Mouse (Mus musculus) hindbrain, embryonic 12.5 days (tissue): ENCODE results near the gene Lrsam1. TPM values are rescaled to one million over a fixed set of nuclear protein-coding genes. Genes with fewer than 3 reads are reported as not detected.
A peak's percentile ranks its signal among the peaks of the same experiment; 100 is the strongest.

ENCODE experiments used
- ATAC-seq: fragments of 200-750 bp; cut with Nextera tagmentation; 2 replicates; pipeline ENCODE4 v1.8.0; 2017; ENCODE audit warnings: moderate TSS enrichment; ENCODE audit not compliant: low FRiP score
- H3K27ac ChIP-seq: fragments of 300-500 bp; sonication (generic); 2 replicates; pipeline ENCODE4 v1.5.1; 2016; ENCODE audit warnings: mild to moderate bottlenecking
- H3K27me3 ChIP-seq: fragments of 300-500 bp; sonication (generic); 2 replicates; pipeline ENCODE4 v1.6.1; 2016; ENCODE audit warnings: mild to moderate bottlenecking
- H3K36me3 ChIP-seq: fragments of 300-500 bp; sonication (generic); 2 replicates; pipeline ENCODE4 v1.6.1; 2016; ENCODE audit warnings: mild to moderate bottlenecking
- H3K4me1 ChIP-seq: fragments of 300-500 bp; sonication (generic); 2 replicates; pipeline ENCODE4 v1.6.1; 2016
- H3K4me2 ChIP-seq: fragments of 300-500 bp; sonication (generic); replicated peaks from 2 replicates; pipeline ENCODE4 v1.6.1; 2016; ENCODE audit warnings: mild to moderate bottlenecking
- H3K4me3 ChIP-seq: fragments of 300-500 bp; sonication (generic); 2 replicates; pipeline ENCODE4 v1.5.1; 2016; ENCODE audit warnings: mild to moderate bottlenecking
- H3K9ac ChIP-seq: fragments of 300-500 bp; sonication (generic); 2 replicates; pipeline ENCODE4 v1.6.1; 2016; ENCODE audit warnings: mild to moderate bottlenecking, moderate library complexity
- H3K9me3 ChIP-seq: fragments of 300-500 bp; sonication (generic); replicated peaks from 2 replicates; pipeline ENCODE4 v1.6.1; 2016; ENCODE audit warnings: mild to moderate bottlenecking
- WGBS: fragments of 180-500 bp; shearing (Covaris S2); methylation state at CpG from one replicate; pipeline ENCODE4 v1.1.7; 2016; 5-methylcytosine and 5-hydroxymethylcytosine counted together
- polyA plus RNA-seq: library from polyadenylated mRNA; unstranded; fragments of >200 nt; fragmentation: Nextera tagmentation; extraction: Ambion mirVana; gene quantifications from 2 replicates; pipeline ENCODE4 v1.2.1, GENCODE M21; 2016

Gene Lrsam1
- polyA plus RNA-seq, 1 experiment from 2014 or later, result 19.0 TPM

DNA sequence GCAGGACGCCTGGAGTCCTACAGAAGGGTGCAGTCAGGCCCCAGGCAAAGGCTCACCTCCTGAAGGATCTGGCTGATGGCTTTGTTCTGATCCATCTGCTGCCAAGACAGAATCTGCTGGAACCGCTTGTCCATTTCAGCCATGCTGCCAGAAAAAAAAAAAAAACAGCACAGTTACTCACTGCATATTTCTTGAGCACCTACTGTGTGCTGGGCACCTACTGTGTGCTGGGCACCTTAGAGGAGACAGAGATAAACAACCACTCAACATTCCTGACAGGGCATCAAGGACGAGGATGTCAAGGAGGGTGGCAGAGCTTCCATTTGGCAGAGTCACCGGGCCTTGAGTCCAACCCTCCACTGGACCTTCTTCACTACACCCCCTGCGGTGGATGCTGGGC lies 22.7 kb downstream of the Lrsam1 start:
- no peak for ATAC-seq
- WGBS, result 92% methylated on average over 5 of the region's 5 CpGs

DNA sequence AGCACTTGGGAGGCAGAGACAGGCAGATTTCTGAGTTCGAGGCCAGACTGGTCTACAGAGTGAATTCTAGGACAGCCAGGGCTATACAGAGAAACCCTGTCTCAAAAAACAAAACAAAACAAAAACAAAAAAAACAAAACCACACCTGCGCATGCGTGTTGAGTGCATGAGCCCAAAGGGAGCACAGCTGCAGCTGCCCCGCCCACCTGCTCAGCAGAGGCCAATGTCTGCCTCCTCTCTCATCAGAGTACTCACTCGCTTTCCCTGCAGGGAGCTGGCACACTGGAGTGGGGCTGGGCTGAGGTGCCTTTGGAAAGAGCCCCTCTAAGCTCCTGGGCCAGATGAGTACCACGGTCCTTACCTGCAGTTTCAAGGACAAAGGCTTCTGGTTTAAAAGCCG lies 29.7 kb downstream of the Lrsam1 start:
- Histone ChIP-seq H3K9ac (0 out of 2 replicates have a peak overlapping the region, but pooled peaks have one; percentile 28), H3K9me3 (no peaks in the 10 kb centered on the region), H3K27ac (no peak overlapping the region), H3K36me3 (peaks cover 49% of the 10 kb centered on the region), H3K27me3 (no peaks in the 10 kb centered on the region), H3K4me2 (no peak overlapping the region), H3K4me1 (no peaks in the 10 kb centered on the region), H3K4me3 (no peak overlapping the region)
- no peak for ATAC-seq
- 72% methylated on average over 7 of the region's 7 CpGs for WGBS

More for the DNA sequence above, 22.7 kb downstream of the Lrsam1 start:
- Histone ChIP-seq H3K9me3 (no peaks in the 10 kb centered on the region), H3K4me3 (no peak overlapping the region), H3K9ac (no peak overlapping the region), H3K36me3 (peaks cover 82% of the 10 kb centered on the region), H3K4me2 (no peak overlapping the region), H3K4me1 (no peaks in the 10 kb centered on the region), H3K27ac (no peak overlapping the region), H3K27me3 (no peaks in the 10 kb centered on the region)

DNA sequence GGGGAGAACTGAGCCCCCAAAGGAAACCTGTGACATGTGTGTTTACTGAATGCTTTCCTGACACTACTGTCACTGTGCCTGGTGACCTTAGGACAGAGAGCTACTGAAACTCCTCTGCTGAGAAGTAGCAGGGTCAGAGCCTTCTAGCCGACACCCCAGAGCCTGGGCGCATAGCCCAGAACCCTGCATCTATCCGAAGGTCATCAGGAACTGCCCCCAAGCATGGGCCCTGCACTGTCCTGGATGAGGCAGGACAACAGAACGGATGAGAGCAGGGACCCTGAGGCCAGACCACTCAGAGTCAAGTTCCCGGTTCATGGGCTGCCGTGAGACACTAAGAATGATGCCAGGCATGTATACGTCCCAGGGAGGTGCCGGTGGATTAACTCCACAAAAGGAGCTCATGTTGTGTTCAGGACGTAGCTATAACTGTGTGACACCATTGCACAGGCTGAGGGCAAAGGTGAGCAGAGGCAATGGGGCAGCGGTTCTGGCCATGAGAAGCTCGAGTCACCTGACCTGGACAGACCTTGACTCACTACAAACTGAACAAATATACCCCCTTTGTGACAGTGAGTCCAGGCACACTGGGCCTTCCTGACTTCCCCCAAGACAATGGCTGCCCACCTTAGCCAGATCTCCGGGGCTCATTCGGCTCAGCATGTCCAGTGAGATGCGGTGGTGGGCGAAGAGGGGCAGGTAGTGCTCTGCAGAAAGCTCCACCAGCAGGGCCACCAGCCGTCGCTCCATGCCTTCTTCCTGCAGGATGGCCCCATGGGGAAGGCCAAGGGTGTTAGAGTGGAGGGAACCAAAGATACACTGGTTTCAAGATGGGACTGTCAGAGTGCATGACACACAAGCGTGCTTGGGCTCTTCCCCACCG lies 32.2 kb downstream of the Lrsam1 start:
- Histone ChIP-seq H3K4me1 (no peaks in the 10 kb centered on the region), H3K9me3 (no peaks in the 10 kb centered on the region), H3K4me2 (no peak overlapping the region), H3K36me3 (peaks cover 39% of the 10 kb centered on the region), H3K4me3 (no peak overlapping the region), H3K27ac (no peak overlapping the region), H3K27me3 (no peaks in the 10 kb centered on the region), H3K9ac (no peak overlapping the region)
- 88% methylated on average over 19 of the region's 19 CpGs for WGBS
- ATAC-seq, result no peak

DNA sequence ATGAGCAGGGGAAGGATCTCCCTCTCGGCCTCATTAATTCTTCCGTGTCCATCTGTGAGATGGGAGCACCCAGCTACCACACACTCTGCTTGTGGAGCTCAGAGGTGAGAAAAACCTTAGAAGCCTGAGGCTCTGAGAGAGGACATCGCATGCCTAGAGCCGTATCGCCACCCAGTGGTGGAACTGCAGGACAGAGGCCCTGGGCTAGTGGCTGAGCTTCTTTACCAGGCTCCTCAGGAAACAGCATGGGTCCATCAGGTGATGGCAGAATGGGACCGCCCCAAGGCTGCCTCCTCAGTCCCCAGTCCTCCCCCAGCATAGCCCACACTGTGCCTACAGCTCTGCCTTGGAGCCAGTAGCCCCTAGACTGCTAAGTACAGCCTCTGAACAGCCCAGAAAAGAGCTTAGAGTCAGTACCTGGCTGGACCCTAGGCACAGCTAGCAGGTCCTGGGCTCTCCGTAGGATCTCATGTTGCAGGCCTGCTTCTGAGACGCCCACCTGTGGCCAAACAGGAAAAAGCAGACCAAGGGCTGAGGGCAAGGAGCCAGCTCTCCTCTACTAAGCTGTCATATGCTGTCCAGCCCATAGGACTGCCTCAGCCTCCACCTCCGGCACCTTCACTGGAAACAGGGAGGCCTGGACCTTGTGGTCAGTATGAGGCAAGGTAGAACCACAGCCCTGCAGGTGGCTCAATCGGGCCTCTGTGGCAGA lies 33.0 kb downstream of the Lrsam1 start:
- WGBS, result 29% methylated on average over 10 of the region's 10 CpGs

DNA sequence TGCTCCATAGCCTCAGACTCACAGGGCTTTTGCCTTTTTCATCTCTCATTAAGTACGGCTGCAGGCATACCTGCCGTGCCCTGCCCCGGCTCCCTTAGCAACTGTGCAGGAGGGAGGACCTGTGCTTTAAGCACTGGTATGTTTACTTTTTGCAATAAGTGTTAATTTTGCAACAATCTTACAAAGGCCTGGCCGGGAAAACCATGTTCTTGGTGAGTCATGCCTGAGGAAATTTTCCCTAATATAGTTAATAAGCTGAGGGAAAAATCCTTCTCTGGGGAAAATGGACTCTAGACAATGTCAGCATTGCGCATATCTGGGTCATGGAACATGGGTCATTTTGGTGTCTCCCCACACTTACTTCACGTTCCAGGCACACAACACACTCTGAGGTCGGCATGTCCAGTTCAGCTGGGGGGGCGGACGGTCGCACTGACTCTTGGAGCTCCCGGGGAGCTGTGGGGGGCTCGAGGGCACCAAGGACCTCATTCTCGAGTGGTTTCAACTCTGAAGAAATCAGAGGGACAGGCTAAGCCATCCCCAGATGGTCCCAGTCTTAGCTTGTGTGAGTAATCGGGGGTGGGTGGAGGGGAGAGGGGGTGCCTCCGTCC lies 33.7 kb downstream of the Lrsam1 start:
- 76% methylated on average over 15 of the region's 15 CpGs for WGBS
- no peak overlapping the region for H3K4me2 ChIP-seq
- no peak overlapping the region for H3K9ac ChIP-seq

More for the DNA sequence above, 33.0 kb downstream of the Lrsam1 start:
- no peak overlapping the region for H3K4me3 ChIP-seq
- H3K4me2 ChIP-seq, result no peak overlapping the region
- no peaks in the 10 kb centered on the region for H3K9me3 ChIP-seq
- ATAC-seq, result peak; percentile 49; the same call in 1 of the 2 replicates
- peaks cover 40% of the 10 kb centered on the region for H3K36me3 ChIP-seq
- H3K27ac ChIP-seq, result no peak overlapping the region
- H3K4me1 ChIP-seq, result no peaks in the 10 kb centered on the region
- no peaks in the 10 kb centered on the region for H3K27me3 ChIP-seq
- no peak overlapping the region for H3K9ac ChIP-seq

DNA sequence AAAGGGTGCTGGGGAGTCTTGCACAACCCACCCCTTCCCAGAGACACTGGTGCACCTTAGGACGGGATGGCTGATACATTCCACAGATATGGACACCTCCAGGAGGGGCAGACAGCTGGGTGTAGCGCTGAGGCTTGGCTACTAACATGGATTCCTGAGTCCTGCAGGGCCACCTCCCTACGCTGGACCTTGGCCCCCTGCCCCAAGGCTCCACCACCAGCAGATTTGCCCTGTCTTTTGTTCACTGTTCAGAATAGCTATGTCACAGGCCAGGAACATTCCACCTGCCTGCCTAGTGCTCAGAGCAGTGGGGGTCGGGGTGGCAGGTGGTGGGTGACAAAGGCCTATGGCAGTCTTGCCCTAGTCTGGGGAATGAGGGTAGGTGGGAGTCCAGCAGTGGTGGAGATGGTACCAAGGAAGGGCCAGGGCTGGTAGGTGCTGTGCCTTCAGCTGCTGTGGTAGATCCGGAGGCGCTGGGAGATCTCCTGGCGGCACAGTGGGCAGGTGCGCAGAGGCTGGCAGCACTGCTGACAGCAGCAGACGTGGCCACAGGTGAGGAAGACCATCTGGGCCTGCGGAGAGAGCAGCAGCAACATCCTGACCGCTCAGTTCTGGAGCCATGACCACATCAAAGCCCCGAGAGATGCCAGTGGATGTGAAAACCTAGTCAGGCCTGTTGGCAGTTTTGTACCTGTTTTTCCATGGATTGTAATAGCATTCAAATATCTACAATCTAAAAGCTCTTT lies 34.9 kb downstream of the Lrsam1 start:
- Histone ChIP-seq H3K4me3 (no peak overlapping the region), H3K27ac (no peak overlapping the region), H3K9ac (no peak overlapping the region; the same call in 1 of the 2 replicates), H3K4me1 (no peaks in the 10 kb centered on the region), H3K4me2 (no peak overlapping the region), H3K9me3 (no peaks in the 10 kb centered on the region), H3K27me3 (no peaks in the 10 kb centered on the region), H3K36me3 (peaks cover 50% of the 10 kb centered on the region)
- WGBS, result 91% methylated on average over 12 of the region's 12 CpGs
- ATAC-seq, result no peak

More for the DNA sequence above, 33.7 kb downstream of the Lrsam1 start:
- Histone ChIP-seq H3K36me3 (peaks cover 40% of the 10 kb centered on the region), H3K27ac (no peak overlapping the region), H3K4me1 (no peaks in the 10 kb centered on the region), H3K9me3 (no peaks in the 10 kb centered on the region), H3K27me3 (no peaks in the 10 kb centered on the region), H3K4me3 (no peak overlapping the region)
- ATAC-seq, result 0 out of 2 replicates have a peak, but pooled peaks have one; percentile 13

DNA sequence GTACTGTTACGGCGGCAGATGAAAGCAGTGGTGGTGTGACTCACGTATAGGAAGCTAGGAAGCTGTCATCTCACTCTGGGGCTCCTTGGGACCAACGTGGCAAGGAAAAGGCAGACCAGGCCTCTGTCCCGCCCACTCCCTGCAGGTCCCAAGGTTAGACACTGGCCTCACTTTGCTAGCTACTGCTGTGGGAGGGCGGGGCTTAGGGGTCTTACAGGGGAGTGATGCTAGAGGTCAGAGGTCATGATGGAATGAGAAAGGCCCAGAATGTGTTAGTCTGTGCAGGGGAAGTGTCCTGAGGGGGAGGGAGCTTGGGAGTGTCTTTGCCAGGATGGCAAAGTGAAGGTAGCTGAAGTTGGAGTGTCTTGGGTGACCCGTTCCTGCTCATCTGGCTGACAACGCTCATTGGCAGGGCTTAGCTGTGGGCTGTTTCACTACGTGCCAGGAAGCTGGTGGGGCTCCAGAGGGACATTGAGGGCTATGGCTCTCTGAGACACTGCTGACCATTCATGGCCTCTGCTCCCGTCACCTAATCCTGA lies 37.0 kb downstream of the Lrsam1 start:
- H3K9ac ChIP-seq, result no peak overlapping the region
- H3K4me2 ChIP-seq, result no peak overlapping the region
- no peak for ATAC-seq
- no peak overlapping the region for H3K4me3 ChIP-seq
- H3K4me1 ChIP-seq, result no peaks in the 10 kb centered on the region
- WGBS, result 75% methylated on average over 10 of the region's 10 CpGs
- H3K9me3 ChIP-seq, result no peaks in the 10 kb centered on the region
- peaks cover 65% of the 10 kb centered on the region for H3K36me3 ChIP-seq
- H3K27ac ChIP-seq, result no peak overlapping the region
- no peaks in the 10 kb centered on the region for H3K27me3 ChIP-seq

DNA sequence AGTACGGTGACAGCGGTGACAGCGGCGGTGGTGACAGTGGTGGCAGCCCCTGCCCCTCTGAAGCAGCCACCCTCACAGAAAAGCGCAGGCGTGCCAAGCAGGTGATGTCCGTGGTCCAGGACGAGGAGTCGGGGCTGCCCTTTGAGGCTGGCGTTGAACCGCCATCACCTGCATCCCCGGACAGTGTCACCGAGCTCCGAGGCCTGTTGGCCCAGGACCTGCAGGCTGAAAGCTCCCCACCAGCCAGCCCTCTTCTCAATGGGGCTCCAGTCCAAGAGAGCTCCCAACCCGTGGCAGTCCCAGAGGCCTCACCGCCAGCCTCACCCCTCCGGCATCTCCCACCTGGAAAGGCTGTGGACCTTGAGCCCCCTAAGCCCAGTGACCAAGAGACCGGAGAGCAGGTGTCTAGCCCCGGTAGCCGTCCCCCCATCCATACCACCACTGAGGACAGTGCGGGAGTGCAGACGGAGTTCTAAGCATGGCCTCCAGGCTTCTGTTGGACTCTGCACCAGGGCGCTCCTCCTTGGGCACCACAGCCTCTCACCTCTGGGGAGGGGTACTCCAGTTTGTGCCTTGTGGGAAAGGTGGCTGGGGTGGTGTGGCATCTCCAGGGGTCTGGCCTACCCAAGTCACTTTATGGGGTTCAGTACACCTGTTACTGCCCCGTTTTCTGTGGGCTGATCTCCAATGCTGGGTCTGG lies 37.7 kb downstream of the Lrsam1 start:
- no peak overlapping the region for H3K4me2 ChIP-seq
- H3K9me3 ChIP-seq, result no peaks in the 10 kb centered on the region
- no peak overlapping the region for H3K9ac ChIP-seq
- no peaks in the 10 kb centered on the region for H3K4me1 ChIP-seq
- H3K4me3 ChIP-seq, result no peak overlapping the region
- H3K27me3 ChIP-seq, result no peaks in the 10 kb centered on the region
- no peak for ATAC-seq
- H3K36me3 ChIP-seq, result peaks cover 66% of the 10 kb centered on the region
- no peak overlapping the region for H3K27ac ChIP-seq
- WGBS, result 92% methylated on average over 24 of the region's 24 CpGs

DNA sequence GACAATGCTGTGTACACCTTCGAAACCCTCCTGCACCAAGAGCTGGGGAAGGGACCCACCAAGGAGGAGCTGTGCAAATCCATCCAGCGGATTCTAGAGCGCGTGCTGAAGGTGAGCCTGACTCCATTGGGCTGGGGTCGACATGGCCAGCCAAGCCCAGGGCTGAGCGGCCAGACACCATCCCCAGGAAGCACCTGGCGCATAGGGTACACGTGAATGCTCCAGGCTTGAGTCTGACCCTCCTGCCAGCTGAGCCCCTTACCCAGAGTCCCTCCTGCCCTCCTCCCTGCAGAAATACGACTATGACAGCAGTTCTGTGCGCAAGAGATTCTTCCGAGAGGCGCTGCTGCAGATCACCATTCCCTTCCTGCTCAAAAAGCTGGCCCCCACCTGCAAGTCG lies 38.9 kb downstream of the Lrsam1 start:
- Histone ChIP-seq H3K4me3 (no peak overlapping the region), H3K9ac (no peak overlapping the region), H3K4me1 (no peaks in the 10 kb centered on the region), H3K4me2 (no peak overlapping the region), H3K9me3 (no peaks in the 10 kb centered on the region), H3K27ac (no peak overlapping the region), H3K36me3 (peaks cover 70% of the 10 kb centered on the region), H3K27me3 (no peaks in the 10 kb centered on the region)
- no peak for ATAC-seq
- WGBS, result 93% methylated on average over 13 of the region's 13 CpGs

DNA sequence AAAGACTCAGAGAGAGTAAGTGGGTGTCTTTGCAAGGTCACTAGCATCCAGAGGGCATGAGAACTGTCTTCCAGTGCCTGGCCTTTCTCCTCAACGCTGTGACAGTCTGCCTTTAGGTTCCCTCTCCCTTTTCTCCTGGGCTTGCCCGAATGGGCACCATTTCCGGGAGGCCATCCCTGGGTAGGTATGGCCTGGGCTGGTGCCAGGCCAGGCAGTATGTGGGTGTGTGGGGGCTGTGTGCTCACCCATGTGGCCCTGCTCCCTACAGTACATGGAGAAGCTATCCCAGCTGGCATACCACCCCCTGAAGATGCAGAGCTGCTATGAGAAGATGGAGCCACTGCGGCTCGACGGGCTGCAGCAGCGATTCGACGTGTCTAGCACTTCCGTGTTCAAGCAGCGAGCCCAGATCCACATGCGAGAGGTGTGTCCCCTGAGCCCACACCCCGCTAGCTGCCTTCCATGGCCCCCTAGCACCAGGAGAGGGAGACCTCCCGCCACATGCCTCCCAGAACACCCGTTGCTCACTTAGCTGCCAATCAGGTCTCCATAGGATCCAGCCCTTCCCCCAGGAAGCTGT lies 39.5 kb downstream of the Lrsam1 start:
- Histone ChIP-seq H3K4me2 (no peak overlapping the region), H3K9ac (no peak overlapping the region), H3K36me3 (peaks cover 74% of the 10 kb centered on the region), H3K4me3 (no peak overlapping the region), H3K9me3 (no peaks in the 10 kb centered on the region), H3K27ac (no peak overlapping the region), H3K4me1 (no peaks in the 10 kb centered on the region), H3K27me3 (no peaks in the 10 kb centered on the region)
- 95% methylated on average over 15 of the region's 15 CpGs for WGBS
- ATAC-seq, result no peak

DNA sequence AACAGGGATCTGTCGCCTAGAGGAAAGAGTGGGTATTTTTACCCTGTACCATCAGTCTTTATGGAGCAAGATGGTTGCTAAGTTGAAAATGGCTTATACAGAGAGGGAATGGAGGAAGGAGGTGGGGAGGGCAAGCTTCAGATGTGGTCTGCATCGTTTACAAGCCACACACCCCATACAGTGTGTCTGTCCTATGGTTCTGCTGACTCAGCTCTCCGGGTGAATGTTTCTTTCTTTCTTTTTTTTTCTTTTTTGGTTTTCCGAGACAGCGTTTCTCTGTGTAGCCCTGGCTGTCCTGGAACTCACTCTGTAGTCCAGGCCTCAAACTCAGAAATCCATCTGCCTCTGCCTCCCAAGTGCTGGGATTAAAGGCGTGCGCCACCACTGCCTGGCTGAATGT lies 40.2 kb downstream of the Lrsam1 start:
- no peaks in the 10 kb centered on the region for H3K27me3 ChIP-seq
- no peak overlapping the region for H3K4me2 ChIP-seq
- H3K9me3 ChIP-seq, result no peaks in the 10 kb centered on the region
- no peak for ATAC-seq
- H3K27ac ChIP-seq, result no peak overlapping the region
- WGBS, result 82% methylated on average over 7 of the region's 7 CpGs
- peaks cover 72% of the 10 kb centered on the region for H3K36me3 ChIP-seq
- no peaks in the 10 kb centered on the region for H3K4me1 ChIP-seq
- H3K4me3 ChIP-seq, result no peak overlapping the region
- no peak overlapping the region for H3K9ac ChIP-seq
